Mouse (Mus musculus): ENCODE measurements at regions not wholly inside any gene's neighbourhood (a gene's known extent, or its start where the extent isn't known, plus 50 kb on each side); places are given as distances from the start of the nearest gene placed in this dataset.

- Histone ChIP-seq H3K9me3 (ENCODE audit: low read length) (no peaks in the 10 kb centered on the region), H3K36me3 (ENCODE audit: insufficient read depth, low read length) (no peaks in the 10 kb centered on the region), H3K4me2 (ENCODE audit: low read depth, low read length, poor library complexity, severe bottlenecking) (no peak overlapping the region), H3K4me3 (ENCODE audit: low read depth, low read length) (no peak overlapping the region), H3K27me3 (ENCODE audit: insufficient read depth, low read length) (no peaks in the 10 kb centered on the region), H3K9ac (replicated peaks; ENCODE audit: low read length, poor library complexity, severe bottlenecking) (no peak overlapping the region), H3K4me1 (ENCODE audit: insufficient read depth, low read length) (no peaks in the 10 kb centered on the region), H3K27ac (ENCODE audit: low read depth, low read length) (no peak overlapping the region)
- TF ChIP-seq CTCF (IDR thresholded peaks at IDR 0.05): no peak
- DNase-seq (ENCODE audit: low spot score) (no peak), ATAC-seq (ENCODE audit: low FRiP score) (no peak)
- 86% methylated on average over 1 of the region's 1 CpGs for WGBS
Observed at GRCm38 (mm10) chr3:66654860-66655259, 326.3 kb upstream of the Rsrc1 start.

- no peak for TF ChIP-seq CTCF (IDR thresholded peaks at IDR 0.05)
- no peaks in the 10 kb centered on the region for H3K9me3 ChIP-seq (ENCODE audit: low read length)
- no peak overlapping the region for H3K9ac ChIP-seq (replicated peaks; ENCODE audit: low read length, poor library complexity, severe bottlenecking)
- ATAC-seq (ENCODE audit: low FRiP score) (no peak), DNase-seq (ENCODE audit: low spot score) (no peak)
- 89% methylated on average over 5 of the region's 5 CpGs for WGBS
- H3K27me3 ChIP-seq (ENCODE audit: insufficient read depth, low read length): no peaks in the 10 kb centered on the region
- no peaks in the 10 kb centered on the region for H3K4me1 ChIP-seq (ENCODE audit: insufficient read depth, low read length)
- H3K27ac ChIP-seq (ENCODE audit: low read depth, low read length): no peak overlapping the region
- no peak overlapping the region for H3K4me3 ChIP-seq (ENCODE audit: low read depth, low read length)
- H3K4me2 ChIP-seq (ENCODE audit: low read depth, low read length, poor library complexity, severe bottlenecking): no peak overlapping the region
- H3K36me3 ChIP-seq (ENCODE audit: insufficient read depth, low read length): no peaks in the 10 kb centered on the region
Observed at GRCm38 (mm10) chr3:66656458-66656857, 324.7 kb upstream of the Rsrc1 start.

GRCm38 (mm10) chr3:66660555-66660954 is 320.6 kb upstream of the Rsrc1 start:
- no peaks in the 10 kb centered on the region for H3K9me3 ChIP-seq (ENCODE audit: low read length)
- H3K4me2 ChIP-seq (ENCODE audit: low read depth, low read length, poor library complexity, severe bottlenecking): no peak overlapping the region
- H3K4me3 ChIP-seq (ENCODE audit: low read depth, low read length): no peak overlapping the region
- no peak for DNase-seq (ENCODE audit: low spot score)
- no peak overlapping the region for H3K9ac ChIP-seq (replicated peaks; ENCODE audit: low read length, poor library complexity, severe bottlenecking)
- TF ChIP-seq CTCF (IDR thresholded peaks at IDR 0.05): no peak
- H3K27ac ChIP-seq (ENCODE audit: low read depth, low read length): no peak overlapping the region
- WGBS: 70% methylated on average over 5 of the region's 5 CpGs
- no peaks in the 10 kb centered on the region for H3K36me3 ChIP-seq (ENCODE audit: insufficient read depth, low read length)
- H3K27me3 ChIP-seq (ENCODE audit: insufficient read depth, low read length): no peaks in the 10 kb centered on the region
- no peaks in the 10 kb centered on the region for H3K4me1 ChIP-seq (ENCODE audit: insufficient read depth, low read length)
- ATAC-seq (ENCODE audit: low FRiP score): no peak

- Histone ChIP-seq H3K4me3 (ENCODE audit: low read depth, low read length) (no peak overlapping the region), H3K9ac (replicated peaks; ENCODE audit: low read length, poor library complexity, severe bottlenecking) (no peak overlapping the region), H3K27me3 (ENCODE audit: insufficient read depth, low read length) (no peaks in the 10 kb centered on the region), H3K4me1 (ENCODE audit: insufficient read depth, low read length) (no peaks in the 10 kb centered on the region), H3K4me2 (ENCODE audit: low read depth, low read length, poor library complexity, severe bottlenecking) (no peak overlapping the region), H3K27ac (ENCODE audit: low read depth, low read length) (no peak overlapping the region), H3K9me3 (ENCODE audit: low read length) (no peaks in the 10 kb centered on the region), H3K36me3 (ENCODE audit: insufficient read depth, low read length) (no peaks in the 10 kb centered on the region)
- DNase-seq (ENCODE audit: low spot score): no peak
- TF ChIP-seq CTCF (IDR thresholded peaks at IDR 0.05): no peak
- 50% methylated on average over 8 of the region's 8 CpGs for WGBS
- ATAC-seq (ENCODE audit: low FRiP score): no peak
Observed at GRCm38 (mm10) chr3:66661826-66662618, 319.2 kb upstream of the Rsrc1 start.

- Histone ChIP-seq H3K4me1 (ENCODE audit: insufficient read depth, low read length) (no peaks in the 10 kb centered on the region), H3K36me3 (ENCODE audit: insufficient read depth, low read length) (no peaks in the 10 kb centered on the region), H3K27me3 (ENCODE audit: insufficient read depth, low read length) (no peaks in the 10 kb centered on the region), H3K4me2 (ENCODE audit: low read depth, low read length, poor library complexity, severe bottlenecking) (no peak overlapping the region), H3K9ac (replicated peaks; ENCODE audit: low read length, poor library complexity, severe bottlenecking) (no peak overlapping the region), H3K27ac (ENCODE audit: low read depth, low read length) (no peak overlapping the region), H3K9me3 (ENCODE audit: low read length) (no peaks in the 10 kb centered on the region), H3K4me3 (ENCODE audit: low read depth, low read length) (no peak overlapping the region)
- TF ChIP-seq CTCF (IDR thresholded peaks at IDR 0.05): no peak
- 0 out of 2 replicates have a peak, but pooled peaks have one; percentile 16 for ATAC-seq (ENCODE audit: low FRiP score)
- no peak for DNase-seq (ENCODE audit: low spot score)
- 39% methylated on average over 8 of the region's 8 CpGs for WGBS
Observed at GRCm38 (mm10) chr3:66683589-66684286, 297.5 kb upstream of the Rsrc1 start.

GRCm38 (mm10) chr3:66684287-66684903 is 296.8 kb upstream of the Rsrc1 start:
- no peak overlapping the region for H3K4me2 ChIP-seq (ENCODE audit: low read depth, low read length, poor library complexity, severe bottlenecking)
- H3K27ac ChIP-seq (ENCODE audit: low read depth, low read length): no peak overlapping the region

More at GRCm38 (mm10) chr3:66684287-66684903, 296.8 kb upstream of the Rsrc1 start:
- Histone ChIP-seq H3K9me3 (ENCODE audit: low read length) (no peaks in the 10 kb centered on the region), H3K36me3 (ENCODE audit: insufficient read depth, low read length) (no peaks in the 10 kb centered on the region), H3K4me3 (ENCODE audit: low read depth, low read length) (no peak overlapping the region), H3K9ac (replicated peaks; ENCODE audit: low read length, poor library complexity, severe bottlenecking) (no peak overlapping the region), H3K27me3 (ENCODE audit: insufficient read depth, low read length) (no peaks in the 10 kb centered on the region), H3K4me1 (ENCODE audit: insufficient read depth, low read length) (no peaks in the 10 kb centered on the region)
- ATAC-seq (ENCODE audit: low FRiP score) (0 out of 2 replicates have a peak, but pooled peaks have one; percentile 16), DNase-seq (ENCODE audit: low spot score) (no peak)
- no peak for TF ChIP-seq CTCF (IDR thresholded peaks at IDR 0.05)
- 55% methylated on average over 5 of the region's 5 CpGs for WGBS
